Mouse (Mus musculus) mouse trophoblast stem cell (cell line): ENCODE results near the gene Npy5r.

Source experiments
- in situ Hi-C, 2 experiments: fragments of 300-500 bp; cut with MseI, MboI; formaldehyde crosslinking; loops; 2 replicates in 1 of 2; 3 replicates in 1 of 2; pipeline ENCODE4 v1.15.1; 2025

Npy5r gene

GRCm38 (mm10) chr8:66687511-66688329, at the start of gene Npy5r:
Gene Npy5r, minus strand, starts transcription at chr8:66688128.
- in situ Hi-C loops, result no loop called here

- in situ Hi-C loops, result no loop called here
Observed at GRCm38 (mm10) chr8:66731957-66732356, 44.0 kb upstream of the Npy5r start.

GRCm38 (mm10) chr8:66729446-66729845, 41.5 kb upstream of the Npy5r start:
- in situ Hi-C loops, result no loop called here

- in situ Hi-C loops, result no loop called here
Observed at GRCm38 (mm10) chr8:66722835-66723234, 34.9 kb upstream of the Npy5r start.

- in situ Hi-C loops, result no loop called here
Observed at GRCm38 (mm10) chr8:66714324-66714975, 26.5 kb upstream of the Npy5r start.

- in situ Hi-C loops, result loop anchor here in 1 of 2 experiments (10.0 kb wide), 1 partner anchor 216 kb away; no protein-coding TSS in a partner anchor
Observed at GRCm38 (mm10) chr8:66698782-66699181, 10.9 kb upstream of the Npy5r start.

- in situ Hi-C loops, result loop anchor here in 1 of 2 experiments (10.0 kb wide), 1 partner anchor 217 kb away; no protein-coding TSS in a partner anchor
Observed at GRCm38 (mm10) chr8:66698011-66698410, 10.1 kb upstream of the Npy5r start.

GRCm38 (mm10) chr8:66696970-66697843, 9.3 kb upstream of the Npy5r start, which contains the start of gene Npy1r:
Gene Npy1r, plus strand, starts transcription at chr8:66697192.
- in situ Hi-C loops, result loop anchor here in 1 of 2 experiments (10.0 kb wide), 1 partner anchor 218 kb away; no protein-coding TSS in a partner anchor

- in situ Hi-C loops, result loop anchor here in 1 of 2 experiments (10.0 kb wide), 1 partner anchor 224 kb away; no protein-coding TSS in a partner anchor
Observed at GRCm38 (mm10) chr8:66690402-66690801, 2.5 kb upstream of the Npy5r start.

GRCm38 (mm10) chr8:66688799-66689198, 871 bp upstream of the Npy5r start:
- in situ Hi-C loops, result no loop called here

GRCm38 (mm10) chr8:66688395-66688794, 467 bp upstream of the Npy5r start:
- in situ Hi-C loops, result no loop called here

- in situ Hi-C loops, result no loop called here
Observed at GRCm38 (mm10) chr8:66681261-66681660, 6.7 kb downstream of the Npy5r start.

GRCm38 (mm10) chr8:66630721-66631120, 57.2 kb downstream of the Npy5r start:
- in situ Hi-C loops, result no loop called here
